Mouse (Mus musculus) MEL (cell line): ENCODE measurements around the gene Susd6. TPM values are rescaled to one million over a fixed set of nuclear protein-coding genes. Genes with fewer than 3 reads are reported as not detected.

Source experiments
- DNase-seq: peaks from one replicate; pipeline ENCODE4 v3.0.0; 2011; ENCODE audit warnings: low read depth, low spot score
- H3K27ac ChIP-seq: 2 replicates; pipeline ENCODE4 v1.5.1; 2012; ENCODE audit warnings: low read depth, mild to moderate bottlenecking, control low read depth, low read length, moderate library complexity; ENCODE audit not compliant: control insufficient read depth
- H3K27me3 ChIP-seq, 2 experiments: fragments of 150-350 bp in 1 of 2; sonication (generic) in 1 of 2; 2 replicates each; pipeline ENCODE4 v1.6.1; 2012; ENCODE audit warnings: low read length in 2 of 2, mild to moderate bottlenecking in 2 of 2, improper control_type of control experiment in 1 of 2, moderate library complexity in 1 of 2; ENCODE audit not compliant: insufficient read depth in 2 of 2, control insufficient read depth in 1 of 2
- H3K36me3 ChIP-seq, 2 experiments: 2 replicates each; pipeline ENCODE4 v1.6.1; 2012 to 2014; ENCODE audit warnings: low read length in 2 of 2, improper control_type of control experiment in 1 of 2, inconsistent platforms in 1 of 2, mild to moderate bottlenecking in 1 of 2; ENCODE audit not compliant: insufficient read depth in 2 of 2, control insufficient read depth in 1 of 2
- H3K4me1 ChIP-seq, 2 experiments: fragments of 150-350 bp in 1 of 2; sonication (generic) in 1 of 2; 2 replicates each; pipeline ENCODE4 v1.6.1; 2012; ENCODE audit warnings: low read length in 2 of 2, improper control_type of control experiment in 1 of 2, mild to moderate bottlenecking in 1 of 2; ENCODE audit not compliant: insufficient read depth in 2 of 2, control insufficient read depth in 1 of 2
- H3K4me3 ChIP-seq, 2 experiments: fragments of 150-350 bp in 1 of 2; sonication (generic) in 1 of 2; 2 replicates each; pipeline ENCODE4 v1.5.1; 2012; ENCODE audit warnings: low read depth in 2 of 2, low read length in 2 of 2, mild to moderate bottlenecking in 2 of 2, moderate library complexity in 2 of 2, control low read depth in 1 of 2, improper control_type of control experiment in 1 of 2; ENCODE audit not compliant: control insufficient read depth in 1 of 2, insufficient read depth in 1 of 2
- H3K79me2 ChIP-seq: 2 replicates; pipeline ENCODE4 v1.6.1; 2012; ENCODE audit warnings: mild to moderate bottlenecking, low read length, moderate library complexity; ENCODE audit not compliant: control insufficient read depth, poor library complexity, insufficient read depth
- H3K9ac ChIP-seq: 2 replicates; pipeline ENCODE4 v1.6.1; 2012; ENCODE audit warnings: low read depth, mild to moderate bottlenecking, control low read depth, low read length, moderate library complexity; ENCODE audit not compliant: control insufficient read depth, poor library complexity, severe bottlenecking
- H3K9me3 ChIP-seq: fragments of 150-350 bp; sonication (generic); replicated peaks from 2 replicates; pipeline ENCODE4 v1.6.1; 2012; ENCODE audit warnings: mild to moderate bottlenecking, low read length, improper control_type of control experiment, moderate library complexity; ENCODE audit not compliant: insufficient read depth
- CHD1 ChIP-seq: IDR thresholded peaks from 2 replicates; pipeline ENCODE4 v1.6.1; 2012; ENCODE audit warnings: low read depth, mild to moderate bottlenecking, inconsistent platforms, low read length, improper control_type of control experiment
- CHD2 ChIP-seq: IDR thresholded peaks from 2 replicates; pipeline ENCODE4 v1.6.1; 2011; ENCODE audit warnings: low read length, improper control_type of control experiment
- CTCF ChIP-seq, 3 experiments: IDR thresholded peaks in 2 of 3; conservative IDR thresholded peaks in 1 of 3; 2 replicates each; pipeline ENCODE4 v1.5.1; 2011 to 2012; ENCODE audit warnings: low read length in 3 of 3, low read depth in 2 of 3, mild to moderate bottlenecking in 2 of 3, improper control_type of control experiment in 1 of 3, inconsistent platforms in 1 of 3, mixed read lengths in 1 of 3, moderate library complexity in 1 of 3; ENCODE audit not compliant: control insufficient read depth in 1 of 3, insufficient read depth in 1 of 3, poor library complexity in 1 of 3, severe bottlenecking in 1 of 3
- E2F4 ChIP-seq: IDR thresholded peaks from 2 replicates; pipeline ENCODE4 v1.6.1; 2011; ENCODE audit warnings: low read depth, low read length, improper control_type of control experiment, borderline replicate concordance
- EP300 ChIP-seq, 2 experiments: IDR thresholded peaks; 2 replicates each; pipeline ENCODE4 v1.6.1; 2011; ENCODE audit warnings: improper control_type of control experiment in 2 of 2, low read length in 2 of 2, low read depth in 1 of 2, mild to moderate bottlenecking in 1 of 2
- ETS1 ChIP-seq: IDR thresholded peaks from 2 replicates; pipeline ENCODE4 v1.6.1; 2012; ENCODE audit warnings: low read depth, mild to moderate bottlenecking, inconsistent platforms, low read length, improper control_type of control experiment, moderate library complexity
- GATA1 ChIP-seq: IDR thresholded peaks from 2 replicates; pipeline ENCODE4 v1.6.1; 2011; ENCODE audit warnings: low read depth, low read length, improper control_type of control experiment
- HCFC1 ChIP-seq: IDR thresholded peaks from 2 replicates; pipeline ENCODE4 v1.6.1; 2012; ENCODE audit warnings: low read depth, mild to moderate bottlenecking, inconsistent platforms, low read length, improper control_type of control experiment, moderate library complexity
- JUND ChIP-seq: IDR thresholded peaks from 2 replicates; pipeline ENCODE4 v1.6.1; 2011; ENCODE audit warnings: low read depth, mild to moderate bottlenecking, improper control_type of control experiment, low read length
- MAFK ChIP-seq: IDR thresholded peaks from 2 replicates; pipeline ENCODE4 v1.6.1; 2011; ENCODE audit warnings: low read depth, mild to moderate bottlenecking, low read length, improper control_type of control experiment, borderline replicate concordance
- MAX ChIP-seq: IDR thresholded peaks from 2 replicates; pipeline ENCODE4 v1.6.1; 2011; ENCODE audit warnings: low read length, improper control_type of control experiment
- MXI1 ChIP-seq: IDR thresholded peaks from 2 replicates; pipeline ENCODE4 v1.6.1; 2011; ENCODE audit warnings: mild to moderate bottlenecking, low read depth, low read length, improper control_type of control experiment
- MYB ChIP-seq: IDR thresholded peaks from 2 replicates; pipeline ENCODE4 v1.6.1; 2011; ENCODE audit warnings: mild to moderate bottlenecking, low read depth, low read length, improper control_type of control experiment
- NELFE ChIP-seq: IDR thresholded peaks from 2 replicates; pipeline ENCODE4 v1.6.1; 2011; ENCODE audit warnings: low read depth, low read length, improper control_type of control experiment
- POLR2A ChIP-seq, 2 experiments: IDR thresholded peaks; 2 replicates each; pipeline ENCODE4 v1.6.1; 2011 to 2012; ENCODE audit warnings: low read length in 2 of 2, mild to moderate bottlenecking in 2 of 2, control low read depth in 1 of 2, improper control_type of control experiment in 1 of 2, low read depth in 1 of 2, moderate library complexity in 1 of 2; ENCODE audit not compliant: control insufficient read depth in 1 of 2, insufficient read depth in 1 of 2, poor library complexity in 1 of 2
- POLR2AphosphoS5 ChIP-seq: IDR thresholded peaks from 2 replicates; pipeline ENCODE4 v1.6.1; 2012; ENCODE audit warnings: low read depth, borderline replicate concordance, mild to moderate bottlenecking, inconsistent platforms, low read length, moderate library complexity, mixed read lengths
- RAD21 ChIP-seq: IDR thresholded peaks from 2 replicates; pipeline ENCODE4 v1.6.1; 2011; ENCODE audit warnings: mild to moderate bottlenecking, low read depth, low read length, improper control_type of control experiment
- RCOR1 ChIP-seq: IDR thresholded peaks from 2 replicates; pipeline ENCODE4 v1.6.1; 2012; ENCODE audit warnings: low read depth, mild to moderate bottlenecking, inconsistent platforms, low read length, improper control_type of control experiment
- SIN3A ChIP-seq: IDR thresholded peaks from 2 replicates; pipeline ENCODE4 v1.6.1; 2012; ENCODE audit warnings: low read length, improper control_type of control experiment, inconsistent platforms
- SMC3 ChIP-seq: IDR thresholded peaks from 2 replicates; pipeline ENCODE4 v1.6.1; 2011; ENCODE audit warnings: low read depth, low read length, improper control_type of control experiment
- TAL1 ChIP-seq: IDR thresholded peaks from 2 replicates; pipeline ENCODE4 v1.6.1; 2012; ENCODE audit warnings: mild to moderate bottlenecking, inconsistent platforms, low read length, moderate library complexity, mixed read lengths
- TBP ChIP-seq: IDR thresholded peaks from 2 replicates; pipeline ENCODE4 v1.8.0; 2011; ENCODE audit warnings: low read depth, low read length, improper control_type of control experiment
- TCF12 ChIP-seq: IDR thresholded peaks from 2 replicates; pipeline ENCODE4 v1.6.1; 2014; ENCODE audit warnings: low read depth, mild to moderate bottlenecking, inconsistent platforms, low read length, improper control_type of control experiment, moderate library complexity
- ZKSCAN1 ChIP-seq: IDR thresholded peaks from 2 replicates; pipeline ENCODE4 v1.6.1; 2012; ENCODE audit warnings: low read depth, mild to moderate bottlenecking, inconsistent platforms, low read length, improper control_type of control experiment, moderate library complexity
- ZNF384 ChIP-seq: IDR thresholded peaks from 2 replicates; pipeline ENCODE4 v1.6.1; 2012; ENCODE audit warnings: low read depth, mild to moderate bottlenecking, inconsistent platforms, low read length, improper control_type of control experiment
- polyA plus RNA-seq, 2 experiments: library from polyadenylated mRNA; stranded (reverse) in 1 of 2; unstranded in 1 of 2; fragments of >175 nt in 1 of 2; fragments of >200 nt in 1 of 2; gene quantifications; 2 replicates each; pipeline versions ENCODE4 v1.2.1 to v1.2.4; 2012; ENCODE audit warnings: low replicate concordance in 2 of 2, low read depth in 1 of 2; ENCODE audit not compliant: insufficient read length in 2 of 2, insufficient read depth in 1 of 2, missing spikeins in 1 of 2
- total RNA-seq: library from RNA; depleted of rRNA; stranded (reverse); fragments of 300-350 nt; gene quantifications from 2 replicates; pipeline ENCODE4 v1.2.3, GENCODE M21; 2012

Susd6 gene
- total and polyA plus RNA-seq, 3 experiments, result 12.2 to 22.4 TPM; not detected in 1

- H3K36me3 ChIP-seq, result peaks cover 17 to 39% of the 10 kb centered on the region in 2 experiments
- no peaks in the 10 kb centered on the region for H3K9me3 ChIP-seq
- DNase-seq, result no peak
- H3K9ac ChIP-seq, result no peak overlapping the region
- H3K79me2 ChIP-seq, result peaks cover 8% of the 10 kb centered on the region
- H3K4me3 ChIP-seq, result no peak overlapping the region
- H3K27ac ChIP-seq, result no peak overlapping the region
- TF ChIP-seq ZNF384 (no peak), TAL1 (peak; percentile 15; the same call in 1 of the 2 replicates), CTCF (IDR thresholded peaks at IDR 0.05 in 2 of 3, conservative IDR thresholded peaks at IDR 0.05 in 1 of 3; ENCODE audit: control insufficient read depth in 1 of 3, insufficient read depth in 1 of 3, low read depth in 2 of 3, low read length in 3 of 3, poor library complexity in 1 of 3, severe bottlenecking in 1 of 3) (no peak), POLR2A (IDR thresholded peaks at IDR 0.05; ENCODE audit: control insufficient read depth in 1 of 2, insufficient read depth in 1 of 2, low read depth in 1 of 2, low read length in 2 of 2, poor library complexity in 1 of 2) (no peak), TBP (no peak), TCF12 (peak; percentile 56; the same call in 1 of the 2 replicates), RCOR1 (peak; percentile 89), ETS1 (peak; percentile 28; the same call in 1 of the 2 replicates), JUND (no peak), MXI1 (0 out of 2 replicates have a peak, but pooled peaks have one; percentile 39), SIN3A (peak; percentile 55; the same call in 1 of the 2 replicates), EP300 (IDR thresholded peaks at IDR 0.05; ENCODE audit: low read depth in 1 of 2, low read length in 2 of 2) (peak; percentile 20 to 47; a peak in 2 of 4 replicates)
- TF ChIP-seq, all 39 proteins: peak for 7
- no peaks in the 10 kb centered on the region for H3K27me3 ChIP-seq
- peaks cover 19 to 21% of the 10 kb centered on the region in 2 experiments for H3K4me1 ChIP-seq
Measured at GRCm38 (mm10) chr12:80830820-80831219, 40.5 kb downstream of the Susd6 start.

GRCm38 (mm10) chr12:80832313-80832712 lies 42.0 kb downstream of the Susd6 start:
- Histone ChIP-seq H3K79me2 (peaks cover 10% of the 10 kb centered on the region), H3K27ac (no peak overlapping the region), H3K27me3 (no peaks in the 10 kb centered on the region), H3K4me3 (no peak overlapping the region), H3K36me3 (peaks cover 17 to 31% of the 10 kb centered on the region in 2 experiments), H3K4me1 (peaks cover 19 to 21% of the 10 kb centered on the region in 2 experiments), H3K9me3 (no peaks in the 10 kb centered on the region), H3K9ac (no peak overlapping the region)
- DNase-seq, result no peak
- no peak for TF ChIP-seq NELFE
- no peak for TF ChIP-seq TBP
- no peak for TF ChIP-seq CTCF (IDR thresholded peaks at IDR 0.05 in 2 of 3, conservative IDR thresholded peaks at IDR 0.05 in 1 of 3; ENCODE audit: control insufficient read depth in 1 of 3, insufficient read depth in 1 of 3, low read depth in 2 of 3, low read length in 3 of 3, poor library complexity in 1 of 3, severe bottlenecking in 1 of 3)
- TF ChIP-seq RAD21, result no peak
- no peak for TF ChIP-seq HCFC1
- TF ChIP-seq ETS1, result no peak
- TF ChIP-seq SMC3, result no peak
- TF ChIP-seq MAX, result no peak
- no peak for TF ChIP-seq MAFK
- TF ChIP-seq E2F4, result no peak
- TF ChIP-seq POLR2AphosphoS5, result no peak
- TF ChIP-seq TCF12, result no peak
- no peak for TF ChIP-seq CHD2
- no peak for TF ChIP-seq MYB
- no peak for TF ChIP-seq CHD1
- TF ChIP-seq ZKSCAN1, result no peak
- no peak for TF ChIP-seq GATA1
- no peak for TF ChIP-seq MXI1
